Mouse (Mus musculus) kidney, adult 10 weeks (tissue): ENCODE results near the gene AW146154. TPM values are rescaled to one million over a fixed set of nuclear protein-coding genes. Genes with fewer than 3 reads are reported as not detected.

Source experiments
- polyA plus RNA-seq: library from polyadenylated mRNA; stranded (reverse); fragments of 350-450 nt; fragmentation: Illumina TruSeq; extraction: RNeasy Lipid Tissue Mini Kit (QIAGEN cat#74804); gene quantifications from one replicate; pipeline ENCODE4 v1.2.3, GENCODE M21; 2014; ENCODE audit warnings: low read depth, low replicate concordance

The AW146154 gene
- polyA plus RNA-seq: 18.6 TPM

GRCm38 (mm10) chr7:41499389-41500049, at the start of gene AW146154, which contains the start of gene Gm20449:
AW146154 (minus strand) TSS chr7:41499890.
Gm20449 (minus strand) TSS chr7:41499417.

DNA sequence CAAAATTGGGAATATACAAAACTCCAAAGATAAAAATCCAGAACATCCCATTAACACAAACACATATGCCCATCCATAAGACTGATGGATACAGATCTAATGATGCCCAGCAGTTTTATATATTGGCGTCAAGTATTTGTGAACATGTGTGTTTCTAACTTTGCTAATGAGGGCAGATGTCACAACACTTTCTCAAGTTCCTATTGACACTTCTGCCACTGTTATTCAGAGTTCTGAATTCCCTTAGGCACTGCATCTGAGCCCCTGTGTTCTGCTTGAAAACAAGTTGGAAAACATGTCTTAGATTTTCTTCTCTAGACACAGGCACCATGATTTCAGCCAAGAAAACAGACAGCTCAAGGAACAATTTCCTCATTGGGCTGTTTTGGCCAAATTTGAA, 51.1 kb downstream of the AW146154 start, which contains the start of gene Vmn2r57:
TSS of gene Vmn2r57 (minus strand) at position 101 of the 400 bp plus-strand sequence.

Other genes with a start within 250 kb of the AW146154 start
- 57.8 TPM for gene AI987944, start 106.5 kb downstream of the AW146154 start, polyA plus RNA-seq
- gene Vmn2r57, start 51.2 kb downstream of the AW146154 start, polyA plus RNA-seq: 2.3 TPM
- 0.40 TPM for gene Gm20449, start 473 bp downstream of the AW146154 start, polyA plus RNA-seq
- not detected for gene Gm6871, start 73.8 kb upstream of the AW146154 start, polyA plus RNA-seq
- 25.5 TPM for gene 2610021A01Rik, start 99.3 kb upstream of the AW146154 start, polyA plus RNA-seq
- gene Zfp788, start 133.3 kb upstream of the AW146154 start, polyA plus RNA-seq: 36.5 TPM